Comparison of ENCODE assay signal across 8 mouse cellular contexts in genomic region chr4:85514205-85514681, GRCm38 (mm10). TPM values are rescaled to one million over a fixed set of nuclear protein-coding genes. Genes with fewer than 3 reads are reported as not detected.
DNase-seq lines count a peak whose midpoint lies in the region; ATAC-seq lines count a peak whose summit lies in the region.

No protein-coding gene starts in this region.

- H3K4me1 ChIP-seq in megakaryocyte, embryonic 14.5 days, result peaks cover 4% of the 10 kb centered on the region; the same call in 1 of the 2 replicates
- H3K4me1 ChIP-seq in forebrain, embryonic 10.5 days, result peaks cover 19% of the 10 kb centered on the region

- no peaks in the 10 kb centered on the region for H3K36me3 ChIP-seq in megakaryocyte, embryonic 14.5 days (replicated peaks; ENCODE audit: low read length)
- H3K36me3 ChIP-seq in forebrain, embryonic 10.5 days (replicated peaks), result no peaks in the 10 kb centered on the region

- intact Hi-C loops in heart, postnatal 36 days (cut with DNase I), result no loop called here

- H3K4me3 ChIP-seq in megakaryocyte, embryonic 14.5 days (replicated peaks), result peak overlapping the region; percentile 65
- H3K4me3 ChIP-seq in forebrain, embryonic 10.5 days, result peak overlapping the region; percentile 72

- no peaks in the 10 kb centered on the region for H3K9me3 ChIP-seq in megakaryocyte, embryonic 14.5 days
- no peaks in the 10 kb centered on the region for H3K9me3 ChIP-seq in forebrain, embryonic 10.5 days

- H3K27me3 ChIP-seq in megakaryocyte, embryonic 14.5 days (replicated peaks), result peaks cover 8% of the 10 kb centered on the region
- H3K27me3 ChIP-seq in forebrain, embryonic 10.5 days (ENCODE audit: poor library complexity, severe bottlenecking), result peaks cover 54% of the 10 kb centered on the region

- ATAC-seq in megakaryocyte, adult 5-6 weeks (ENCODE audit: poor library complexity, severe bottlenecking), result no peak

- peak overlapping the region; percentile 76 for H3K27ac ChIP-seq in forebrain, embryonic 10.5 days

- under 1% methylated on average over 33 of the region's 33 CpGs for WGBS in forebrain, embryonic 10.5 days

- peak; percentile 60 for DNase-seq in forebrain, embryonic 10.5 days (ENCODE audit: extremely low spot score, low spot score)
- peak; percentile 5 to 13 for DNase-seq in heart, postnatal 36 days
- DNase-seq in layer of hippocampus, postnatal 25 days (ENCODE audit: extremely low spot score in 1 of 2, low spot score in 1 of 2), result peak; percentile 13 to 19
- DNase-seq in lung, postnatal 10 days, result peak; percentile 68
- DNase-seq in right cerebral cortex, postnatal 10 days (ENCODE audit: low spot score in 2 of 2), result peak; percentile 35 to 54
- DNase-seq in spleen, postnatal 14 days (ENCODE audit: low spot score in 2 of 2), result no peak

RNA-seq across cellular contexts. Expression of gene Adamtsl1, which starts 0.3 kb away (rescaled TPM):
- polyA plus RNA-seq in megakaryocyte, embryonic 14.5 days (2012; ENCODE audit: insufficient read depth, low replicate concordance), result 0.44 and 2.0 TPM in 2 replicates
- total RNA-seq in megakaryocyte, adult 5-6 weeks (2015), result 0.36 and 0.73 TPM in 2 replicates
- total RNA-seq in megakaryocyte, adult 5-6 weeks (2017), result 0.98 TPM in 1 of 2 replicates, not detected in the other
- polyA plus RNA-seq in forebrain, embryonic 10.5 days (2016; fragmentation: Nextera tagmentation; extraction: Ambion mirVana), result 3.0 and 3.4 TPM in 2 replicates
- 1 to 10 TPM; 2.4 to 3.6 TPM for total RNA-seq in heart, postnatal 36 days (2021)
- total RNA-seq in layer of hippocampus, postnatal 25 days (2021), result 10 to 100 TPM in 1 of 2 experiments, 1 to 10 TPM in 1; 7.1 to 10.3 TPM

Comparison
In these comparisons a context has a peak if more than half of its experiments do, and no peak if none do; other contexts are left out.
1. DNase-seq: peak in forebrain, embryonic 10.5 days (single experiment), heart, postnatal 36 days (2 of 2), layer of hippocampus, postnatal 25 days (2 of 2), lung, postnatal 10 days (single experiment) and right cerebral cortex, postnatal 10 days (2 of 2); none in spleen, postnatal 14 days (0 of 2).